Mouse (Mus musculus): ENCODE measurements around the gene 4921536K21Rik.
"Not testable (repeated sequence)": the region's sequence is repeated elsewhere in the genome, so short reads cannot be mapped to it uniquely, and the experiment has no call there.

The 4921536K21Rik gene

DNA sequence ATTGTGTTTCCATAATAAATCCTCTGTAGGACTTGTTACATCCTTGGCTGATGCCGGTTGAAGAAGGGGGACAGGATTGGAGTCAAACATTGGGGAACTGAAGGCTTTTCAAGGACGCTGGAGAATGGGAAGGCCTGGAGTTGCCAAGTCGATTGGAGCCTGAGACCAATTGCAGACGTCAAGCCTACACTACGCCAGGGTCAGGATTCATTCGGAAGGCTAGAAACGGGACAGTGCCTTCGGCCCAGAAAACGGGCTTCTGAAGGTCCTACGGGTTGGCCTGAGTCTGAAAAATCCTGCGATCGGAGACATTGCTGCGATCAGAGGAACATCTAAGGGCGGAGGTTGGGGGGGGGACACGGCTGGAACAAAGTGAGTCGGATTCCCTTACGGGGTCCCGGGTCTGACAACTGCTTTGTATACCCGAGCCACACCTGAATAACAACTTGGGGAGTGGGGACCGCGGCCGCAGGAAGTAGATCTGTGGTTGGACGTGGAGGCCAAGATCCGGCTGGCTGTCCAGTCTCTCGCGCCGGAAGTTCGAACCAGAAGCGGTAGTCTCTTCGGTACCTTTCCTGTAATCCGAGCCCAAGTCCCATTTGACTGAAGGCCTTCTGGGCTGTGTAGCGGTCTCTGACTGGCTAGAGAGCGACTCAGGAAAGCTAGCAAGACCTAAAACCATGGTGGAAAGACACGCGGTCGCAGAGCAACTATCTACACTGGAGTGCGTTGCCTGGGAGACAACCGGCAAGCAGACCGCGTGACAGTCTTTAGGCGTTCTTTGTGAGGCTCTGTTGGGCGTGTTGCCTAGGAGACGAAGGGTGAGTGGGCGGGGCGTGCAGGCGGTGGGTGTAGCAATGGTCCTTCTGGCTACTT lies at the start of gene 4921536K21Rik, which contains the start of gene Dusp18:
Gene 4921536K21Rik (minus strand): TSS at position 693 of the 876 bp plus-strand sequence.
Gene Dusp18 (plus strand): TSS at position 835 of the 876 bp plus-strand sequence.
- peak; percentile 66 for DNase-seq

DNA sequence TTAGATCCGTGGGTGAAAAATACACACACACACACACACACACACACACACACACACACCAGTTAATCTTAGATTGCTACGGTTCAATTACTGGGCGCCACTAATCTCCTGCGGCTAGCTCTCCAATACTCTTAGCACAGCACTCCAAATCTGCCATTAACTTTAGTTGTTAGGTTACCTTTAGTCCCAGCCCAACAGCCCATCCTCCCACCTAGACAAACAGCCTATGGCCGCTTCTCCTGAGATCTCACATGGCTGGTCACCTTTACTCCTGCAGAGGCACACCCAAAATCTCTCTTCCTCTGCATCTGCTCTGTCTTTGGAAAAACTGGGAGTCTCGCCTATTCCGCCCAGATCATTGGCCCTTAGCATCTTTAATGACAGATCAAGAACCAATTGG lies 46.5 kb upstream of the 4921536K21Rik start:
- no peak for DNase-seq

DNA sequence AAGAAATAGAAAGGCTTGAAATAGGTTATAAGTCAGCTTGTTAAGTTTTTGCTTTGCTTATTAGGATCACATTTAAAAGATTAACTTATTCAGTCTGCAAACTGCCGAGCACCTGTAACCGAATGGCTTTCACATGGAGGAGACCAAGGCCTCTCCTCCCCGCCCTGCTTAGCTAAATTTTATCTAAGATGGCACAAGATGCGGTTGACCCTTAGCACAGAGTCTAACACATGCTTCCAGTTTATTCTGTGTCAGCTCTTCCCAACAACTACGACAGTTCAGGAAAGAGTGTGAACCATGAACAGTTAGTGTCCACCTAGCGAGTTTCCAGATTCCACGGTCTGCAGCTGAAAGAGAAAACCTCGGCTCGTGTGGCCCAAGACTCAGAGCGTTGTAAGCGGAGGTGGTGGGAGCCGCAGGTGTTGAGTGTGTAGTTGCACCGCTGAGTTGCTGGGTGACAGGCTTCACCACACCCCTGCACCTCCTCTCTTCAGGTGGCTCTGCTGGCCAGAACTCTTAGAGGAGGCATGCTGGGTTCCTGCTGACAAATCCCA lies 42.5 kb upstream of the 4921536K21Rik start:
- DNase-seq = no peak

GRCm38 (mm10) chr11:3936318-3936717 lies 41.4 kb upstream of the 4921536K21Rik start:
- DNase-seq = no peak

- no peak for DNase-seq
Measured at GRCm38 (mm10) chr11:3935135-3935534, 40.2 kb upstream of the 4921536K21Rik start.

GRCm38 (mm10) chr11:3933756-3934285 lies 38.9 kb upstream of the 4921536K21Rik start:
- no peak for DNase-seq

GRCm38 (mm10) chr11:3931511-3932211 lies 36.8 kb upstream of the 4921536K21Rik start, which contains the start of gene Tcn2:
Gene Tcn2 (minus strand): TSS chr11:3932159.
- DNase-seq = peak; percentile 33

- no peak for DNase-seq
Measured at GRCm38 (mm10) chr11:3930931-3931330, 36.0 kb upstream of the 4921536K21Rik start.

DNA sequence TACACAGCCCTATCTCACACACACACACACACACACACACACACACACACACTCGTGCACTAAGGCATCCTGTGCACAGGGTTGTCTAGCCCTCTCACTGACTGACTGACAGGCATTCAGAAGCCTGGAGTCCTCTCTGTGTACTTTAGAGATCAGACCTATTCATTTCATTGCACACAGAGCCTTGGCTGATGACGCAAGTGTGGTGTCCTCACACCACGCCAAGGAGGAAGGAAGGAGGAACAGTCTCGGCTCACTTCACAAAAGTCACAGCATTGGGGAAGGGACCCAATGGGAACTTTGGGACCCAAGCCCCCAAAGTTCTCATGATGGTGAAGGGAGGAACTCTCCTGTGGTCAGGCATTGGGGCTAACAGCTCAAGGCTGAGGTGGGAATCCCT lies 35.1 kb upstream of the 4921536K21Rik start:
- DNase-seq = no peak

DNA sequence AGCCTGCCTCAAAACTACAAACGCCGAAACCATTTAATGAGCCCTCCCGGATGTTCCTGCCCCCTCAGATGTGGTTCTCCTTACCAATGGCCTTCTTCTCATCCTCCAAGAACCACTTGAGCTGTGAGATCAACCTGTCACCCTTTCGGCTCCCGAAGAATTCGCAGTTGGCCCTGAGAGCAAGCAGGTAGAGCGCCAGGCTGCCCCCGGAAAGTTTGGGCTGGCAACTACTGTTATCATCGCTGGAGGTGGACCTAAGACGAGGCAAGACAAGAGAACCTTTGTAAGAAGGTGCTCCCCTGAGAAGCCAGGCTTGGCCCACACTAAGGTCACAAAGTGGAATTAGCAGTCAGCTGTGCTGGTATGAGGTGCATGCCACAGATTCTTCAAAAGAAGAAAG lies 31.0 kb upstream of the 4921536K21Rik start:
- DNase-seq = no peak

DNA sequence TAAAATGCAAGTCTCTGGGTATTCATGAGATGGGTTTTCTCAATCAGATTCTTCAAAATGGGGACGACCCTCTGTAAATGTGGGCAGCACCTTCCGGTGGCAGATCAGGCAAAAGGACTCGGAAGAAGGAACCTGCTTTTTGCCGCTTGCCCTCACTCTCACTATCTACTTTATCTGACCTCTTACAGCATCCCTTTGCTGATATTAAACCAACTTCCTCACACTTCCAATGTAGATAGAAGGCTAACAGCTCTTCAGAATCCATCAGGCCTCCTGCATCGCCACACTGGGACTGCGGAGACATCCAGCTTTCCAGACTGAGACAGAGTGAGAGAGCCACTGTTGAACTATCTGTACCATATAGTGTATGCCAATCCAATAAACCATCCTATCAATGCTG lies 27.8 kb upstream of the 4921536K21Rik start:
- DNase-seq = no peak

DNA sequence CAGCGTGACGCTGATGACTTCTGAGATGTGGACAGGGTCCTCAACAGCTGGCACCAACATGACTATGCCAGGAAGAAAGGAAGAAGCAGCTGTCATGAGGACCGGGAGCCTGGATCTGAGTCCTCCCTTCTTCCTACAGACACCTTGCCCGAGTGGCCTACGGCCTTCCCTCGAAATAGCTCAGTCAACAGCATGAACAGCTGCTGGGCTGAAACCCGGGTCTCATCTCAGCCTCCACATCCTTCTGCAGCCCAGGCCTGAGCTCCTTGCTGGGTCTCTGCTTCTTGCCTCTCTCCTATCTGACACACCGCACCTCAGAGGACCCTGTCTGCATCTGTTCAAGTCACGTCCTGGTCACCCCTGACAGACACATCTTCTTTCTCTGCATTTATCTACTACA lies 27.2 kb upstream of the 4921536K21Rik start:
- no peak for DNase-seq

- DNase-seq = peak; percentile 65
Measured at GRCm38 (mm10) chr11:3921281-3921850, 26.5 kb upstream of the 4921536K21Rik start.

DNA sequence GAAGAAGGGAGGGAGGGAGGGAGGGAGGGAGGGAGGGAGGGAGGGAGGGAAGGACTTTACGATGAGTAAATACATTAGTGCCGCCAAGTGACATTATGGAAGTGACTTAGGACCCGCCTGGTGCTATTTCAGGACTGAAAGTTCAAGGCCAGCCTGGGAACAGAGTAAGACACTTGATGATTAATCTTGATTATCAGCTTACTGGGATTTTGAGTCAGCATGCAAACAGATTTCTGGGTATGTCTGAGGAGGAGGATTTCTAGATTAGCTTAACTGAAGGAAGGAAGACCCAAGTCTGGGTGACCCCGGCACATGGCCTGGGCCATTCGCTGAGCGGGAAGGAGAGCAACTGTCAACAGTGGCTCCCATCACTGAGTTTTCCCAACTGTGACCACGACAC lies 25.6 kb upstream of the 4921536K21Rik start:
- no peak for DNase-seq

- peak; percentile 68 for DNase-seq
Measured at GRCm38 (mm10) chr11:3918738-3919137, 23.8 kb upstream of the 4921536K21Rik start.

GRCm38 (mm10) chr11:3914109-3914840 lies 19.4 kb upstream of the 4921536K21Rik start, which contains the start of gene Slc35e4:
Gene Slc35e4 (minus strand): TSS chr11:3914664.
- peak; percentile 90 for DNase-seq

DNA sequence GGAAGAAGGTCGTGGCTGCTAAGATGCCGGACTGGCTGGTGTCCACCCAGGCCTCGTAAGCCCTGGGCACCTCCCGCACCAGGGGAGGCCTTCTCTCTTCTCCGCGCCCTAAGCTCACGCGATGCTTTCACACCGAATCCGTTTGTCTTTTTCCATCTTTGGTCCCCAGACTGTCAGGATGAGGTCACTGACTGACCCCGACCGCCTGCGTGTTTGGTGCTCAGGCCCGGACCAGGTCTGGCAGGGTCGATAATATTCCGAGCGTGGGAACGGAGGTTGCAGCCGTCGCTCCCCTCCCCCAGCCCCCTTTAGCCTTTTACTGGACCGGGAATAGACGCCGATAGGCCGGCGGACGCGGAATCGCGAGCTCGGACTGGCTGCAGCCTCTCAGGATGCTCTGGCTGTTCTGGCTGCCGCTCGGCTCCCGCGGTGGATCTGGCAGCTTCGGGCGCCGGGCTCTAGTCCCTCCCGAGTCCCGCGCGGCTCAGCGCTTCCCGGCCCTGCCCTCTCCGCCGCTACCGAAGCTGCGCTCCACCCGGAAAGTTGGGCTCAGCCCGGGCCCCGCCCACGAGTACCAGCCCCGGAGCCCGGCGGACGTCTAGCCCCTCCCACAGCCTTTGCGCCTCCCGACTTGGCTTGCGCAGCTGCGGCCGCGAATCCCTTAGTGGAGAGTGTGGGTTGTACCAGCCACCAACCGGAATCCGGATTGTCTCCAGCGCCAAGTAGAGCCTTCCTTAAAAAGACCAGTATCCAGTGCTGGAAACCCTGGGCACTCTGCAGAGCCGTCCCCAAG lies 18.6 kb upstream of the 4921536K21Rik start:
- peak; percentile 91 for DNase-seq

GRCm38 (mm10) chr11:3912875-3913271 lies 18.0 kb upstream of the 4921536K21Rik start:
- peak; percentile 62 for DNase-seq

- DNase-seq = peak; percentile 62
Measured at GRCm38 (mm10) chr11:3912100-3912874, 17.4 kb upstream of the 4921536K21Rik start.

GRCm38 (mm10) chr11:3911440-3911839 lies 16.5 kb upstream of the 4921536K21Rik start:
- not testable (repeated sequence) for DNase-seq

Data from cerebellum, adult 9-10 months (tissue).